Mouse (Mus musculus) MEL (cell line): ENCODE results near the gene Olfr1090. TPM values are rescaled to one million over a fixed set of nuclear protein-coding genes. Genes with fewer than 3 reads are reported as not detected.

Experiments used
- DNase-seq: peaks from one replicate; pipeline ENCODE4 v3.0.0; 2011; ENCODE audit warnings: low read depth, low spot score
- H3K27ac ChIP-seq: 2 replicates; pipeline ENCODE4 v1.5.1; 2012; ENCODE audit warnings: low read depth, mild to moderate bottlenecking, control low read depth, low read length, moderate library complexity; ENCODE audit not compliant: control insufficient read depth
- H3K27me3 ChIP-seq, 2 experiments: fragments of 150-350 bp in 1 of 2; sonication (generic) in 1 of 2; 2 replicates each; pipeline ENCODE4 v1.6.1; 2012; ENCODE audit warnings: low read length in 2 of 2, mild to moderate bottlenecking in 2 of 2, improper control_type of control experiment in 1 of 2, moderate library complexity in 1 of 2; ENCODE audit not compliant: insufficient read depth in 2 of 2, control insufficient read depth in 1 of 2
- H3K36me3 ChIP-seq, 2 experiments: 2 replicates each; pipeline ENCODE4 v1.6.1; 2012 to 2014; ENCODE audit warnings: low read length in 2 of 2, improper control_type of control experiment in 1 of 2, inconsistent platforms in 1 of 2, mild to moderate bottlenecking in 1 of 2; ENCODE audit not compliant: insufficient read depth in 2 of 2, control insufficient read depth in 1 of 2
- H3K4me1 ChIP-seq, 2 experiments: fragments of 150-350 bp in 1 of 2; sonication (generic) in 1 of 2; 2 replicates each; pipeline ENCODE4 v1.6.1; 2012; ENCODE audit warnings: low read length in 2 of 2, improper control_type of control experiment in 1 of 2, mild to moderate bottlenecking in 1 of 2; ENCODE audit not compliant: insufficient read depth in 2 of 2, control insufficient read depth in 1 of 2
- H3K4me3 ChIP-seq, 2 experiments: fragments of 150-350 bp in 1 of 2; sonication (generic) in 1 of 2; 2 replicates each; pipeline ENCODE4 v1.5.1; 2012; ENCODE audit warnings: low read depth in 2 of 2, low read length in 2 of 2, mild to moderate bottlenecking in 2 of 2, moderate library complexity in 2 of 2, control low read depth in 1 of 2, improper control_type of control experiment in 1 of 2; ENCODE audit not compliant: control insufficient read depth in 1 of 2, insufficient read depth in 1 of 2
- H3K79me2 ChIP-seq: 2 replicates; pipeline ENCODE4 v1.6.1; 2012; ENCODE audit warnings: mild to moderate bottlenecking, low read length, moderate library complexity; ENCODE audit not compliant: control insufficient read depth, poor library complexity, insufficient read depth
- H3K9ac ChIP-seq: 2 replicates; pipeline ENCODE4 v1.6.1; 2012; ENCODE audit warnings: low read depth, mild to moderate bottlenecking, control low read depth, low read length, moderate library complexity; ENCODE audit not compliant: control insufficient read depth, poor library complexity, severe bottlenecking
- H3K9me3 ChIP-seq: fragments of 150-350 bp; sonication (generic); replicated peaks from 2 replicates; pipeline ENCODE4 v1.6.1; 2012; ENCODE audit warnings: mild to moderate bottlenecking, low read length, improper control_type of control experiment, moderate library complexity; ENCODE audit not compliant: insufficient read depth
- BHLHE40 ChIP-seq: IDR thresholded peaks from 2 replicates; pipeline ENCODE4 v1.6.1; 2012; ENCODE audit warnings: low read depth, mild to moderate bottlenecking, inconsistent platforms, low read length, improper control_type of control experiment, borderline replicate concordance
- CHD1 ChIP-seq: IDR thresholded peaks from 2 replicates; pipeline ENCODE4 v1.6.1; 2012; ENCODE audit warnings: low read depth, mild to moderate bottlenecking, inconsistent platforms, low read length, improper control_type of control experiment
- CHD2 ChIP-seq: IDR thresholded peaks from 2 replicates; pipeline ENCODE4 v1.6.1; 2011; ENCODE audit warnings: low read length, improper control_type of control experiment
- E2F4 ChIP-seq: IDR thresholded peaks from 2 replicates; pipeline ENCODE4 v1.6.1; 2011; ENCODE audit warnings: low read depth, low read length, improper control_type of control experiment, borderline replicate concordance
- ETS1 ChIP-seq: IDR thresholded peaks from 2 replicates; pipeline ENCODE4 v1.6.1; 2012; ENCODE audit warnings: low read depth, mild to moderate bottlenecking, inconsistent platforms, low read length, improper control_type of control experiment, moderate library complexity
- GATA1 ChIP-seq: IDR thresholded peaks from 2 replicates; pipeline ENCODE4 v1.6.1; 2011; ENCODE audit warnings: low read depth, low read length, improper control_type of control experiment
- KAT2A ChIP-seq: conservative IDR thresholded peaks from 2 replicates; pipeline ENCODE4 v1.6.1; 2012; ENCODE audit warnings: low read depth, low read length, improper control_type of control experiment, inconsistent platforms
- MAX ChIP-seq: IDR thresholded peaks from 2 replicates; pipeline ENCODE4 v1.6.1; 2011; ENCODE audit warnings: low read length, improper control_type of control experiment
- MEF2A ChIP-seq: IDR thresholded peaks from 2 replicates; pipeline ENCODE4 v1.6.1; 2014; ENCODE audit warnings: low read depth, mild to moderate bottlenecking, inconsistent platforms, low read length, improper control_type of control experiment; ENCODE audit not compliant: poor library complexity, insufficient replicate concordance, severe bottlenecking; ENCODE audit errors: extremely low read depth
- MXI1 ChIP-seq: IDR thresholded peaks from 2 replicates; pipeline ENCODE4 v1.6.1; 2011; ENCODE audit warnings: mild to moderate bottlenecking, low read depth, low read length, improper control_type of control experiment
- MYB ChIP-seq: IDR thresholded peaks from 2 replicates; pipeline ENCODE4 v1.6.1; 2011; ENCODE audit warnings: mild to moderate bottlenecking, low read depth, low read length, improper control_type of control experiment
- MYC ChIP-seq: IDR thresholded peaks from 2 replicates; pipeline ENCODE4 v1.6.1; 2011; ENCODE audit warnings: low read depth, mild to moderate bottlenecking, low read length, improper control_type of control experiment, moderate library complexity
- NELFE ChIP-seq: IDR thresholded peaks from 2 replicates; pipeline ENCODE4 v1.6.1; 2011; ENCODE audit warnings: low read depth, low read length, improper control_type of control experiment
- NRF1 ChIP-seq: IDR thresholded peaks from 2 replicates; pipeline ENCODE4 v1.6.1; 2014; ENCODE audit warnings: low read depth, mild to moderate bottlenecking, inconsistent platforms, low read length, improper control_type of control experiment, moderate library complexity; ENCODE audit not compliant: poor library complexity, insufficient read depth, severe bottlenecking
- POLR2AphosphoS2 ChIP-seq: IDR thresholded peaks from 2 replicates; pipeline ENCODE4 v1.6.1; 2011; ENCODE audit warnings: low read length, improper control_type of control experiment
- RAD21 ChIP-seq: IDR thresholded peaks from 2 replicates; pipeline ENCODE4 v1.6.1; 2011; ENCODE audit warnings: mild to moderate bottlenecking, low read depth, low read length, improper control_type of control experiment
- SMC3 ChIP-seq: IDR thresholded peaks from 2 replicates; pipeline ENCODE4 v1.6.1; 2011; ENCODE audit warnings: low read depth, low read length, improper control_type of control experiment
- UBTF ChIP-seq: IDR thresholded peaks from 2 replicates; pipeline ENCODE4 v1.6.1; 2012; ENCODE audit warnings: low read depth, mild to moderate bottlenecking, inconsistent platforms, low read length, improper control_type of control experiment, moderate library complexity, borderline replicate concordance; ENCODE audit not compliant: insufficient read depth
- USF1 ChIP-seq: IDR thresholded peaks from 2 replicates; pipeline ENCODE4 v1.6.1; 2014; ENCODE audit warnings: low read depth, mild to moderate bottlenecking, inconsistent platforms, low read length, improper control_type of control experiment, moderate library complexity
- ZKSCAN1 ChIP-seq: IDR thresholded peaks from 2 replicates; pipeline ENCODE4 v1.6.1; 2012; ENCODE audit warnings: low read depth, mild to moderate bottlenecking, inconsistent platforms, low read length, improper control_type of control experiment, moderate library complexity
- ZMIZ1 ChIP-seq: IDR thresholded peaks from 2 replicates; pipeline ENCODE4 v1.6.1; 2012; ENCODE audit warnings: low read depth, mild to moderate bottlenecking, inconsistent platforms, low read length, improper control_type of control experiment, moderate library complexity
- polyA plus RNA-seq, 2 experiments: library from polyadenylated mRNA; stranded (reverse) in 1 of 2; unstranded in 1 of 2; fragments of >175 nt in 1 of 2; fragments of >200 nt in 1 of 2; gene quantifications; 2 replicates each; pipeline versions ENCODE4 v1.2.1 to v1.2.4; 2012; ENCODE audit warnings: low replicate concordance in 2 of 2, low read depth in 1 of 2; ENCODE audit not compliant: insufficient read length in 2 of 2, insufficient read depth in 1 of 2, missing spikeins in 1 of 2
- total RNA-seq: library from RNA; depleted of rRNA; stranded (reverse); fragments of 300-350 nt; gene quantifications from 2 replicates; pipeline ENCODE4 v1.2.3, GENCODE M21; 2012; rRNA removed

Gene Olfr1090
- total RNA-seq (not detected in 2 replicates), polyA plus RNA-seq (not detected)

DNA sequence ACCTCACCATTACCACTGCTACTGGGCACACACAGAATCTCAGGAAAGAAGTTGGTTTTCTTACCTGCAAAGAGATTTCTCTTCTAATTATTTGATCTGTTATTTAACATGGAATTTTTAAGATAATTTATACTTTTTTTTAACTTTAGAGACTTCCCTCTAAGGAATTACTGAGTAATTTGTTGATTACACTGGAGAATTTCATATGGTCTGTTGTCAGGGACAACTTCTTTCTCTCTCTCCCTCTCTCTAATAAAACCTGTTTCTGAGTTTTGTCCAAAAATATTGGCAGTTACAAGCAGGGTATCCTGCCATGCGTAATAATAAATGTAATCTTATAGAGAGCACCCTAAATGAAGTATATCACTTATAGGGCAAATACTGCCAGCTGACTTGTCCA is at the start of gene Olfr1090:
Olfr1090 (minus strand) TSS at position 101 of the 400 bp plus-strand sequence.
- Histone ChIP-seq H3K4me3 (no peak within 1 kb of the TSS), H3K27ac (no peak within 1 kb of the TSS), H3K27me3 (no peaks in the 10 kb centered on the region), H3K9ac (no peak within 1 kb of the TSS)
- TF ChIP-seq NELFE (no peak), BHLHE40 (no peak), CHD1 (no peak), MYB (no peak), MAX (no peak), KAT2A (no peak), ETS1 (no peak), ZMIZ1 (no peak), RAD21 (no peak), CHD2 (no peak), E2F4 (no peak), MXI1 (no peak), MYC (no peak), NRF1 (no peak), POLR2AphosphoS2 (no peak), GATA1 (no peak)
- TF ChIP-seq, all 39 proteins: peak for 0
- Histone ChIP-seq H3K79me2 (no peaks in the 10 kb centered on the region), H3K4me1 (no peaks in the 10 kb centered on the region), H3K9me3 (no peaks in the 10 kb centered on the region), H3K36me3 (no peaks in the 10 kb centered on the region)
- no peak for DNase-seq

DNA sequence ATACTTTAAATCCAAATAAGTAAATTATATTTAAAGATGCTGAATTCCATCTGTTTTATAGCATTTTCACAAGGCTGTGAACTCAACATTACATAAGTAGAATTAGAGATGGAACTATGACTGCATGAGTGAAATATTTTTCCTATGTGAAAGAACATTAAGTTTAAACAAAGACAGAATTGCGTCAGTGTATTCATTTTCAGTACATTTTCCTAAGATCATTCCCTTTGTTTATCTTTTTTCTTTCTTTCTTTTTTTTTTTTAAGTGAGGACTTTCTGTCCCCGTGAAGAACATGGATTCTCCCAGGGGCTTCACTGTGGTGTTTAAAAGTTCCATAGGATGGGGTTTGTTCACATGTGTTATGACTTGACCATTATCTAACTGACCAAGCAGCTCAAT is 23.4 kb upstream of the Olfr1090 start, which contains the start of gene Olfr1093:
Olfr1093 (plus strand) TSS at position 301 of the 400 bp plus-strand sequence.
- no peak for TF ChIP-seq MEF2A
- TF ChIP-seq MAX = no peak
- TF ChIP-seq SMC3 = no peak
- TF ChIP-seq MYC = no peak
- no peak for TF ChIP-seq ZKSCAN1
- no peak for TF ChIP-seq UBTF
- no peak for TF ChIP-seq USF1
- no peak for TF ChIP-seq CHD1
- TF ChIP-seq NELFE = no peak
- Histone ChIP-seq H3K4me3 (no peak within 1 kb of the TSS), H3K27me3 (no peaks in the 10 kb centered on the region), H3K9me3 (no peaks in the 10 kb centered on the region), H3K27ac (no peak within 1 kb of the TSS), H3K79me2 (no peaks in the 10 kb centered on the region), H3K36me3 (no peaks in the 10 kb centered on the region), H3K4me1 (no peaks in the 10 kb centered on the region), H3K9ac (no peak within 1 kb of the TSS)
- no peak for DNase-seq
